Mouse (Mus musculus): ENCODE measurements around the gene Sema4d. TPM values are rescaled to one million over a fixed set of nuclear protein-coding genes. Genes with fewer than 3 reads are reported as not detected.

The Sema4d gene
- total and polyA plus RNA-seq, 3 experiments: 12.8 to 67.1 (median 16.7) TPM

DNA sequence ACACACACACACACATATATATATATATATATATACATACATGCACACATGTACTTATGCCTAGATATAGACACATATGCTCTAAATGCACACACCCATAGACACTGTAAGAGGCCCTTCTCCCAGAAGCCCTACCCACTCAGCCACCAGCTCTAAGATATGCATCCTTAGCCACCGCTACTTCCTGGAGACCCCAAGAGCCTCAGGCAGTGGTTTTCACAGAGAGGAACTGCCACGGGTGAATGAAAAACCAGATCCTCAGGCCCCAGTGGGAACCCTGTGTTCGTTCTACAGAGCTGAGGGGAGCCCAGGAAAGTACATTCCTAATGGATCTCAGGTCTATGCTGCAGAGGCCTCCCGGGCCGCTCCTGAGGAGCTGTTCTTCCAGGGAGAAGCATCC lies 28.2 kb downstream of the Sema4d start:
- in situ Hi-C loops (cut with MboI; ENCODE audit: low pct_ligation_motif_present, low pct_unique_long_range_greater_than_20kb, low sequenced_read_pairs) (no loop called here), dilution Hi-C loops (cut with MboI; ENCODE audit: extremely low pct_ligation_motif_present, extremely low pct_unique_long_range_greater_than_20kb, low sequenced_read_pairs) (no loop called here)
- Histone ChIP-seq H3K79me2 (replicated peaks; ENCODE audit: control insufficient read depth, extremely low read depth, insufficient read depth, poor library complexity, severe bottlenecking) (no peaks in the 10 kb centered on the region), H3K4me1 (ENCODE audit: control insufficient read depth in 1 of 2, insufficient read depth in 2 of 2) (peaks cover 4 to 36% of the 10 kb centered on the region in 2 experiments), H3K4me3 (replicated peaks in 1 of 3; ENCODE audit: low read depth in 2 of 3, low read length in 2 of 3, poor library complexity in 1 of 3) (no peak overlapping the region), H3K27ac (ENCODE audit: insufficient read depth, low read depth) (no peak overlapping the region), H3K9me3 (replicated peaks; ENCODE audit: low read length) (no peaks in the 10 kb centered on the region), H3K36me3 (replicated peaks in 1 of 2; ENCODE audit: control insufficient read depth in 1 of 2, insufficient read depth in 1 of 2, low read length in 1 of 2) (peaks cover 11 to 77% of the 10 kb centered on the region in 2 experiments), H3K9ac (ENCODE audit: insufficient read depth, low read depth) (no peak overlapping the region), H3K27me3 (replicated peaks) (no peaks in the 10 kb centered on the region), H3K4me2 (ENCODE audit: insufficient read depth, low read depth, poor library complexity, severe bottlenecking) (no peak overlapping the region)
- DNase-seq (ENCODE audit: extremely low read depth): no peak
- TF ChIP-seq MYC (IDR thresholded peaks at IDR 0.05; ENCODE audit: low read depth, low read length) (no peak), EP300 (IDR thresholded peaks at IDR 0.05; ENCODE audit: low read length) (no peak), TCF12 (IDR thresholded peaks at IDR 0.05; ENCODE audit: low read depth, low read length) (no peak), ETS1 (conservative IDR thresholded peaks at IDR 0.05; ENCODE audit: low read depth, low read length) (no peak), JUND (conservative IDR thresholded peaks at IDR 0.05; ENCODE audit: low read depth, low read length) (no peak), CTCF (conservative IDR thresholded peaks at IDR 0.05 in 1 of 2, IDR thresholded peaks at IDR 0.05 in 1 of 2; ENCODE audit: low read depth in 2 of 2, low read length in 2 of 2) (no peak), CHD2 (IDR thresholded peaks at IDR 0.05; ENCODE audit: low read length) (no peak), E2F4 (IDR thresholded peaks at IDR 0.05; ENCODE audit: insufficient replicate concordance, low read depth, low read length) (no peak), CHD1 (IDR thresholded peaks at IDR 0.05; ENCODE audit: low read depth, low read length) (no peak), USF2 (conservative IDR thresholded peaks at IDR 0.05; ENCODE audit: low read depth, low read length) (no peak), SIN3A (IDR thresholded peaks at IDR 0.05; ENCODE audit: low read length) (no peak), PAX5 (IDR thresholded peaks at IDR 0.05; ENCODE audit: low read length) (no peak), USF1 (IDR thresholded peaks at IDR 0.05; ENCODE audit: low read depth, low read length) (no peak), MAX (IDR thresholded peaks at IDR 0.05; ENCODE audit: low read length) (no peak), MEF2A (IDR thresholded peaks at IDR 0.05; ENCODE audit: borderline replicate concordance, low read depth, low read length) (no peak), IRF4 (IDR thresholded peaks at IDR 0.05; ENCODE audit: low read depth, low read length) (no peak)

DNA sequence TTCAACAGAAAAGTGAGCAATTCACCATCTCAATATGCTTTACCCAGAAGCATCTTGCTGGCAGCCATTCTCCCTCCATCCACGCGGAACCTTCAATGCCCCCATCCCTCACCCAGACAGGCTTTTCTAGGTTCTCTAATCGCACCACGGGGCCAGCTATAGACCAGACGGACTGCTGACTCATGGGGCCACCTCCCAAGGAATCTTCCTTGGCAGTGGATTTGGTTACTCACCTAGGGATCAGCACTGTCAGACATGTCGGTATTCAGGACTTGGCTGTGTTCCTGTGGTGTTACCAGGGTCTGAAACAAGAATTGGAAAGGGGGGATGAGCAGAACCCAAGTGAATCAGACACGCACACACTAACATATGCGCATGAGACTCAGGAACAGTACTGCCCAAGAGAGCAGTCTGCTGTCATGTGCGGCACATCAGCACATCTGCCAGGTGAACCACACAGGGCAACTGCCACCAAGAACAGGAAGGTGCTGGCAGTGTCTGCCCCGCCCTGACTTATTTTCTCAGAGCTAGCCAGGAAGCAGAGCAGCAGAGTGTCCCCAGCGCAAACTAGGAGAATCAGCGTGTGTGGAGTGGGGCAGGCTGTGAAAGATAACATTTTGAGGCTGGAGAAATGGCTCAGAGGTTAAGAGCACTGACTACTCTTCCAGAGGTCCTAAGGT lies 30.4 kb downstream of the Sema4d start:
- Histone ChIP-seq H3K9ac (ENCODE audit: insufficient read depth, low read depth) (no peak overlapping the region), H3K4me3 (replicated peaks in 1 of 3; ENCODE audit: low read depth in 2 of 3, low read length in 2 of 3, poor library complexity in 1 of 3) (no peak overlapping the region), H3K36me3 (replicated peaks in 1 of 2; ENCODE audit: control insufficient read depth in 1 of 2, insufficient read depth in 1 of 2, low read length in 1 of 2) (peaks cover 9 to 79% of the 10 kb centered on the region in 2 experiments), H3K27me3 (replicated peaks) (no peaks in the 10 kb centered on the region), H3K4me1 (ENCODE audit: control insufficient read depth in 1 of 2, insufficient read depth in 2 of 2) (peaks cover 4 to 44% of the 10 kb centered on the region in 2 experiments), H3K27ac (ENCODE audit: insufficient read depth, low read depth) (no peak overlapping the region), H3K79me2 (replicated peaks; ENCODE audit: control insufficient read depth, extremely low read depth, insufficient read depth, poor library complexity, severe bottlenecking) (no peaks in the 10 kb centered on the region; the same call in 1 of the 2 replicates), H3K9me3 (replicated peaks; ENCODE audit: low read length) (no peaks in the 10 kb centered on the region), H3K4me2 (ENCODE audit: insufficient read depth, low read depth, poor library complexity, severe bottlenecking) (no peak overlapping the region)
- no peak for TF ChIP-seq TCF12 (IDR thresholded peaks at IDR 0.05; ENCODE audit: low read depth, low read length)
- no peak for TF ChIP-seq RAD21 (IDR thresholded peaks at IDR 0.05; ENCODE audit: low read depth, low read length)
- no peak for TF ChIP-seq NRF1 (IDR thresholded peaks at IDR 0.05; ENCODE audit: low read depth, low read length)
- TF ChIP-seq HCFC1 (IDR thresholded peaks at IDR 0.05; ENCODE audit: low read depth, low read length): no peak
- TF ChIP-seq MYC (IDR thresholded peaks at IDR 0.05; ENCODE audit: low read depth, low read length): no peak
- TF ChIP-seq CHD1 (IDR thresholded peaks at IDR 0.05; ENCODE audit: low read depth, low read length): no peak
- TF ChIP-seq ELF1 (IDR thresholded peaks at IDR 0.05; ENCODE audit: low read depth, low read length): no peak
- TF ChIP-seq IRF4 (IDR thresholded peaks at IDR 0.05; ENCODE audit: low read depth, low read length): no peak
- dilution Hi-C loops (cut with MboI; ENCODE audit: extremely low pct_ligation_motif_present, extremely low pct_unique_long_range_greater_than_20kb, low sequenced_read_pairs) (no loop called here), in situ Hi-C loops (cut with MboI; ENCODE audit: low pct_ligation_motif_present, low pct_unique_long_range_greater_than_20kb, low sequenced_read_pairs) (no loop called here)
- no peak for DNase-seq (ENCODE audit: extremely low read depth)

All from CH12.LX (cell line).